Mouse (Mus musculus): ENCODE data around the gene Pafah2. TPM values are rescaled to one million over a fixed set of nuclear protein-coding genes. Genes with fewer than 3 reads are reported as not detected.
"Not testable (repeated sequence)": the region's sequence is repeated elsewhere in the genome, so short reads cannot be mapped to it uniquely, and the experiment has no call there.

The Pafah2 gene
- total RNA-seq, 1 experiment from 2014 or later, result 3.8 TPM

GRCm38 (mm10) chr4:134370649-134371221, 25.4 kb upstream of the Pafah2 start:
- ATAC-seq (replicated peaks; ENCODE audit: insufficient number of reproducible peaks, low FRiP score, low TSS enrichment, poor library complexity, severe bottlenecking), result no peak

- ATAC-seq (replicated peaks; ENCODE audit: insufficient number of reproducible peaks, low FRiP score, low TSS enrichment, poor library complexity, severe bottlenecking), result no peak
These were observed 24.7 kb upstream of the Pafah2 start for GRCm38 (mm10) chr4:134371316-134371855.

GRCm38 (mm10) chr4:134372294-134372747, 23.8 kb upstream of the Pafah2 start:
- ATAC-seq (replicated peaks; ENCODE audit: insufficient number of reproducible peaks, low FRiP score, low TSS enrichment, poor library complexity, severe bottlenecking), result peak; percentile 79

- no peak for ATAC-seq (replicated peaks; ENCODE audit: insufficient number of reproducible peaks, low FRiP score, low TSS enrichment, poor library complexity, severe bottlenecking)
These were observed 22.8 kb upstream of the Pafah2 start for GRCm38 (mm10) chr4:134373295-134373694.

- ATAC-seq (replicated peaks; ENCODE audit: insufficient number of reproducible peaks, low FRiP score, low TSS enrichment, poor library complexity, severe bottlenecking), result no peak
These were observed 21.8 kb upstream of the Pafah2 start for GRCm38 (mm10) chr4:134374306-134374705.

- no peak for ATAC-seq (replicated peaks; ENCODE audit: insufficient number of reproducible peaks, low FRiP score, low TSS enrichment, poor library complexity, severe bottlenecking)
These were observed 18.0 kb upstream of the Pafah2 start for GRCm38 (mm10) chr4:134378089-134378615.

- ATAC-seq (replicated peaks; ENCODE audit: insufficient number of reproducible peaks, low FRiP score, low TSS enrichment, poor library complexity, severe bottlenecking), result no peak
These were observed 16.6 kb upstream of the Pafah2 start for GRCm38 (mm10) chr4:134379510-134379909.

- ATAC-seq (replicated peaks; ENCODE audit: insufficient number of reproducible peaks, low FRiP score, low TSS enrichment, poor library complexity, severe bottlenecking), result not testable (repeated sequence)
These were observed 12.4 kb upstream of the Pafah2 start, which contains the start of gene Extl1 for GRCm38 (mm10) chr4:134383750-134384149. Gene Extl1, minus strand, starts transcription at chr4:134383850.

GRCm38 (mm10) chr4:134387268-134387667, 8.9 kb upstream of the Pafah2 start:
- no peak for ATAC-seq (replicated peaks; ENCODE audit: insufficient number of reproducible peaks, low FRiP score, low TSS enrichment, poor library complexity, severe bottlenecking)

GRCm38 (mm10) chr4:134388397-134388796, 7.7 kb upstream of the Pafah2 start:
- peak; percentile 76; the same call in 1 of the 2 replicates for ATAC-seq (replicated peaks; ENCODE audit: insufficient number of reproducible peaks, low FRiP score, low TSS enrichment, poor library complexity, severe bottlenecking)

- ATAC-seq (replicated peaks; ENCODE audit: insufficient number of reproducible peaks, low FRiP score, low TSS enrichment, poor library complexity, severe bottlenecking), result no peak
These were observed 4.5 kb upstream of the Pafah2 start for GRCm38 (mm10) chr4:134391636-134392035.

- ATAC-seq (replicated peaks; ENCODE audit: insufficient number of reproducible peaks, low FRiP score, low TSS enrichment, poor library complexity, severe bottlenecking), result no peak
These were observed 3.5 kb upstream of the Pafah2 start for GRCm38 (mm10) chr4:134392595-134392994.

- no peak for ATAC-seq (replicated peaks; ENCODE audit: insufficient number of reproducible peaks, low FRiP score, low TSS enrichment, poor library complexity, severe bottlenecking)
These were observed 3.1 kb upstream of the Pafah2 start for GRCm38 (mm10) chr4:134393026-134393425.

- no peak for ATAC-seq (replicated peaks; ENCODE audit: insufficient number of reproducible peaks, low FRiP score, low TSS enrichment, poor library complexity, severe bottlenecking)
These were observed 978 bp upstream of the Pafah2 start for GRCm38 (mm10) chr4:134395142-134395541.

- no peak for ATAC-seq (replicated peaks; ENCODE audit: insufficient number of reproducible peaks, low FRiP score, low TSS enrichment, poor library complexity, severe bottlenecking)
These were observed 1.0 kb downstream of the Pafah2 start for GRCm38 (mm10) chr4:134397121-134397520.

- no peak for ATAC-seq (replicated peaks; ENCODE audit: insufficient number of reproducible peaks, low FRiP score, low TSS enrichment, poor library complexity, severe bottlenecking)
These were observed 1.6 kb downstream of the Pafah2 start for GRCm38 (mm10) chr4:134397732-134398131.

GRCm38 (mm10) chr4:134400206-134400605, 4.1 kb downstream of the Pafah2 start:
- no peak for ATAC-seq (replicated peaks; ENCODE audit: insufficient number of reproducible peaks, low FRiP score, low TSS enrichment, poor library complexity, severe bottlenecking)

- no peak for ATAC-seq (replicated peaks; ENCODE audit: insufficient number of reproducible peaks, low FRiP score, low TSS enrichment, poor library complexity, severe bottlenecking)
These were observed 5.1 kb downstream of the Pafah2 start for GRCm38 (mm10) chr4:134401181-134401661.

GRCm38 (mm10) chr4:134401856-134402570, 5.9 kb downstream of the Pafah2 start:
- no peak for ATAC-seq (replicated peaks; ENCODE audit: insufficient number of reproducible peaks, low FRiP score, low TSS enrichment, poor library complexity, severe bottlenecking)

Measured in monocyte, adult 5-6 weeks (primary cell).